Mouse (Mus musculus) cerebral cortex, adult 2 months (tissue): Measurements from ENCODE around the gene Tufm.

Source experiments
- WGBS: fragments of 180-500 bp; shearing (Covaris S2); methylation state at CpG from one replicate; pipeline ENCODE4 v1.1.7; 2018; 5-methylcytosine and 5-hydroxymethylcytosine counted together

Tufm gene

GRCm38 (mm10) chr7:126487052-126487483 lies at the start of gene Tufm:
TSS of gene Tufm (plus strand) at chr7:126487361.
- 1% methylated on average over 32 of the region's 32 CpGs for WGBS

- 76% methylated on average over 9 of the region's 9 CpGs for WGBS
Measured at GRCm38 (mm10) chr7:126440134-126440533, 47.0 kb upstream of the Tufm start.

GRCm38 (mm10) chr7:126443997-126444396 lies 43.2 kb upstream of the Tufm start:
- 96% methylated on average over 10 of the region's 10 CpGs for WGBS

GRCm38 (mm10) chr7:126444536-126444935 lies 42.6 kb upstream of the Tufm start:
- 98% methylated on average over 9 of the region's 9 CpGs for WGBS

GRCm38 (mm10) chr7:126445104-126445815 lies 41.9 kb upstream of the Tufm start:
- 95% methylated on average over 15 of the region's 15 CpGs for WGBS

GRCm38 (mm10) chr7:126446217-126446616 lies 40.9 kb upstream of the Tufm start:
- 93% methylated on average over 21 of the region's 21 CpGs for WGBS

- 90% methylated on average over 19 of the region's 19 CpGs for WGBS
Measured at GRCm38 (mm10) chr7:126448481-126448880, 38.7 kb upstream of the Tufm start.

- WGBS: 92% methylated on average over 18 of the region's 18 CpGs
Measured at GRCm38 (mm10) chr7:126449991-126450390, 37.2 kb upstream of the Tufm start.

- WGBS: 92% methylated on average over 6 of the region's 6 CpGs
Measured at GRCm38 (mm10) chr7:126450641-126451040, 36.5 kb upstream of the Tufm start.

GRCm38 (mm10) chr7:126452244-126452643 lies 34.9 kb upstream of the Tufm start:
- 86% methylated on average over 3 of the region's 3 CpGs for WGBS

- WGBS: 65% methylated on average over 7 of the region's 7 CpGs
Measured at GRCm38 (mm10) chr7:126453861-126454260, 33.3 kb upstream of the Tufm start.

- 83% methylated on average over 2 of the region's 2 CpGs for WGBS
Measured at GRCm38 (mm10) chr7:126455242-126455641, 31.9 kb upstream of the Tufm start.

GRCm38 (mm10) chr7:126456382-126457266 lies 30.5 kb upstream of the Tufm start:
- WGBS: 92% methylated on average over 17 of the region's 17 CpGs

GRCm38 (mm10) chr7:126458225-126458624 lies 28.9 kb upstream of the Tufm start:
- WGBS: 57% methylated on average over 5 of the region's 5 CpGs

- WGBS: 85% methylated on average over 11 of the region's 11 CpGs
Measured at GRCm38 (mm10) chr7:126458844-126459618, 28.1 kb upstream of the Tufm start.

GRCm38 (mm10) chr7:126460623-126461399 lies 26.4 kb upstream of the Tufm start:
- 79% methylated on average over 10 of the region's 10 CpGs for WGBS

GRCm38 (mm10) chr7:126461626-126462025 lies 25.5 kb upstream of the Tufm start:
- 84% methylated on average over 3 of the region's 3 CpGs for WGBS

- 70% methylated on average over 5 of the region's 5 CpGs for WGBS
Measured at GRCm38 (mm10) chr7:126463004-126463403, 24.2 kb upstream of the Tufm start, which contains the start of gene Atp2a1. TSS of gene Atp2a1 (minus strand) at chr7:126463108.

- WGBS: 71% methylated on average over 4 of the region's 4 CpGs
Measured at GRCm38 (mm10) chr7:126463547-126463946, 23.6 kb upstream of the Tufm start.

- 76% methylated on average over 4 of the region's 4 CpGs for WGBS
Measured at GRCm38 (mm10) chr7:126464121-126464520, 23.0 kb upstream of the Tufm start.

GRCm38 (mm10) chr7:126464836-126465235 lies 22.3 kb upstream of the Tufm start:
- WGBS: 57% methylated on average over 5 of the region's 5 CpGs
